Mouse (Mus musculus) liver, embryonic 14.5 days (tissue): ENCODE data around the gene Gm17334.

Experiments
- CTCF ChIP-seq: IDR thresholded peaks from 2 replicates; pipeline ENCODE4 v1.5.1; 2016; ENCODE audit warnings: antibody characterized with exemption, low read depth, control low read depth
- EP300 ChIP-seq: IDR thresholded peaks from 2 replicates; pipeline ENCODE4 v1.6.1; 2016; ENCODE audit warnings: antibody characterized with exemption, low read depth

DNA sequence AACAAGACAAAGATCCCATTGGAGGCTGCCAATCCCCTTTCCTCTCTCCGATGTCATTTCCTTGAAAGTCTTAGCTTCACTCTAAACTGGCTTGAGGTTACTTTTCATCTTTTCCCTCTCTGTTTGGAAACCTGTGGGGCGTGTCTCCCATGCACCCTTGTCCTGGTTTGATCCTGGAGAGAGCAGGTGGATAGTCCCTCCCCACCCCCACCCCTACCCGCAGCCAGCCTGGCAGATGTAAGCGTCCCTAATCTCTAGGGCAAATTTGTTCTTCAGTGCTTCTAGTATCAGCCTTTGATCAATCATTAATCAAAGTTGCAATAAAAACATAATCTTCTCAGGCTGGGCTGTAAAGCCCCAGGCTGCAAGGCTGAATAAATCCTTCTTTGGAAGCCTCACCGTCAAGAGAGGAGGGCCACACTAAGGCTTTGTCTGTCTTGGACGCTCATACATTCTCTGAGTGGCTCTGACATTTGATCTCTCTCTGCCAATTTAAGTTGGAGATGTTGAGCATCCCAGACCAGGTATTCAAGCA, 24.5 kb upstream of the Gm17334 start:
- TF ChIP-seq CTCF (no peak), EP300 (no peak)
